Mouse (Mus musculus): ENCODE measurements around the gene Stk16.

Gene Stk16

DNA sequence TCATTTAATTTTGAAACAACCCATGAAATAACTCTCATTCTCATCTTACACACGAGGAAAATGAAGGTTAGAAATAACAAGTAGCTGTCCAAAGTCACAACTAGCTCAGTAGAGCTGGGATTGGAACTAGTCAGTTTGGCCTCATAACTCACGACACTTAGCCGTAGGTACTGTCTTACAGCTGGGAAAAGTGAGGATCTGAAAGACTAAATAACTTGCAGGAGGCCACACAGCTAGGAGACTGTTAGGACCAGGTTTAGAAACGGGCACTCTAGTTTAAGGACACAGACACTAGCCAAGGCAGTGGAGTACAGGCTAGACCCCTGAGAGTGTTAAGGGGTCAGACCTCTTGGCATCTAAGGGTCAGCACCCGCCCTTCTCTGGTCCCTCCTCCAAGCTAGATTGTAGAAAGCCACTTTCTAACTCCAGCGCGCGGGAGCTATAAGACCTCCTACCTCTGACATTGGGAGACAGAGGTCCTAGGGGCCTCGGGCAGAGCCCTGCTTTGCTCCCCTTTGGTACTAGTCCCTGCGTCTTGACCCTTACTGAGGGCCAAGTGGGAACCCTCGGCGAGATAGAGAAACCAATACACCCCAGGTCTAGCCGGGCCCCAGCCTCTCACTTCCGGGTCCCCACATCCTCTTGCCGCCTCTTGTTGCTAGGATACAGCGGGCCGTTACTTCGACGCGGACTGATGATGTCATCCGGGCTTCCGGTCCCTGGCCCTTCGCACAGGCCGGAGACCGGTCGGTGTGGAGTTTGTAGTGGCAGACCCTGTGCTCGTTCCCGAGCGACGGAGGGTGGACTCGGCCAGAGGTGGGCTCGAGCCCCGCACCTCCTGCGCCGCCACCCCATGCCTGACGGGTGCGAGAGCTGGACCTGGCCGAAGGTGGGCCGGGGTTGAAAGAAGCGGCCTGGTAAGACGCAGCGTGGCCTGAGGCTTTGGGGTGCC, at the start of gene Stk16, which contains the start of gene Glb1l:
Gene Stk16 (plus strand): TSS at position 703 of the 952 bp plus-strand sequence.
Gene Glb1l (minus strand): TSS at position 678 of the 952 bp plus-strand sequence.
- peak; percentile 96 for DNase-seq (ENCODE audit: low read depth)

DNA sequence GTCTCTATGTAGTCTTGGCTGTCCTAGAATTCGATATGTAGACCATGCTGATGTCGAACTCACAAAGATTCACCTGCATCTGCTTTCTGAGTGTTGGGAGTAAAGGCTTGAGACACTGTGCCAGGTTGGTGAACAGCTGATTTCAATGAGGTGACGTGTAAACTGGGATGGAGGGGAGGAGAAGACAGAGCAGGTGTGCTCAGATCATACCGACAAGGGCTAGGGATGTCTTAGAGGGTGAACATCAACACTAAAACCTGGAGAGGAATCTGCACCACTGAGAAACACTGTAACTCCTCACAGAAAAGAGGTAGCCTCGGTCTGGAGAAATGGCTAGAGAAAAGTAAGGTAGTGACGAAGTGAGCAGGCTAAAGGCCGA, 42.6 kb upstream of the Stk16 start:
- no peak for DNase-seq (ENCODE audit: low read depth)

DNA sequence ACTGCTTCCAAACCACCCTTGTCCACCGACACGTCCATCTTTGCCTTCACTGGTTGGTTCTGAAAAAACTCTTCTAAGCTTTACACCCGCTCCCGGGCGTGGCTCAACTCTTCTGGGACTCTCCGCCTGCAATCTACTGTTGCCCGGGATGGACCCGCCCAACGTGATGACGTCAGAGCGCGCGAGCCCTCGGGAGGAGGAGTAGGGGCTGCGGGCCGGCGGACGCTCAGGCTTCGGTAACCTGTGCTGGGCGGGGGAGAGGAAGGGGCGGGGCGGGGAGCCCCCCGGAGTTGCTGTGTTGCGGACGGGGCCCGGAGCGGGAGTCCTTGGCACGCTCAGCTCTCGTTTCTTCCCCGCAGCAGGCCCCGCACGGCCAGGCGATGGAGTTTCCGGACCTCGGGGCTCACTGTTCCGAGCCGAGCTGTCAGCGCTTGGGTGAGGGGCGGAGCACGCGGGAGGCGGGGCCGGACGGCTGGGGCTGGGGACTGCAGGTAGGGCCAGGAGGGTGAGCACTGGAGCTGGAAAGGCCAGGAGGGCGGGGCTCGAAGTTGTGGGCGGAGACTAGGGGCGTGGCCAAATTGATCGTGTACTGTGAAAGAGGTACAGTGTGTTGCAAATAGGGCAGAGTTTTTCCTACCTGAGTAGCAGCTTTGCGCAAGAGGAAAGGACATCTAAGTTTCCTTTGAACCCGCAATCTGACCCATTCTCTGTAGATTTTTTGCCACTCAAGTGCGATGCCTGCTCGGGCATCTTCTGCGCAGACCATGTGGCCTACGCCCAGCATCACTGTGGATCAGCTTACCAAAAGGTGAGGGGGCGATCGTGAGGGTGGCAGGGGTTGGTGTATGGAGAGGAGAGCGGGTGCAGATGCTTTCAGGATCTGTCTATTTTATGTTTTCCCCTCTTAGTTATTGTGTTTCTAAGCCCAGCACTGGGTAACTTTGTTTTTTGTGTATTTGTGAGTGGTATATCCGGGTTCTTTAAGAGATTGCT, 41.9 kb upstream of the Stk16 start, which contains the start of gene Zfand2b:
Gene Zfand2b (plus strand): TSS at position 175 of the 993 bp plus-strand sequence.
- DNase-seq (ENCODE audit: low read depth) = peak; percentile 97

DNA sequence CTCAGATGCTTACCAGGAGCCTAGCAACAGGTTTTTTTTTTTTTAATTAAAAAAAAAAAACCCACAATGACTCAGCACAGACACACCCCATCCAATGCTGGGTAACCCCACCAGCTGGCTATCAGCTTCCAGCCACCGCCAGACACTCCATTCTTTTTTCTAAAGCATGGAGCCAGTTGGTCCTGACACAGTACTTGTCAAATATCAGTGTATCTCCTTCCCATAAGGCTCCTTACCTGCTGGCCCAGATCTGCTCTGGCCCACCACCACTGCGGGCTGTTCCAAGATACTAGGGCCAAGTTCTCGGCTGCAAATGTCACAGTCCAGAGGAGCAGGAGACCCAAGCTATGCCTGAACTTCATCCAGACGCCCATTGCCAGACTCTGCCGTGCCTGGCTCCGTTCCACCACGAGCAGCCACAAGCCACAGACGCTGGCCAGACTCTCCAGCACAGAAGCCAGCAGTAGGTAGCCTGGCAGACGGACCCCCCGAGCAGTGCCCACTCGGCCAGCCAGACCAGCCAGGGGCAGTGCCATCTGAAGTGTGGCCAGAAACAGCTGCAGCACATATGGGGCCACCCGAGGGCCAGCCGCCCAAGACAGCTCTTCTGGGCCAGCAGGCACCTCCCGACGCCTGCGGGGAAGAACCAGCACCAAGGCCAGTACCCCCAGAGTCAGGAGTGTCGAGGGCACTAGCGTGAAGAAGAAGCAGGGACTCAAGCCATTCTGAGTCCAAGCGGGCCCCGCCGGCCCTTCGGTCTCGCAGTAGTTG, 31.1 kb upstream of the Stk16 start:
- peak; percentile 69 for DNase-seq (ENCODE audit: low read depth)

DNA sequence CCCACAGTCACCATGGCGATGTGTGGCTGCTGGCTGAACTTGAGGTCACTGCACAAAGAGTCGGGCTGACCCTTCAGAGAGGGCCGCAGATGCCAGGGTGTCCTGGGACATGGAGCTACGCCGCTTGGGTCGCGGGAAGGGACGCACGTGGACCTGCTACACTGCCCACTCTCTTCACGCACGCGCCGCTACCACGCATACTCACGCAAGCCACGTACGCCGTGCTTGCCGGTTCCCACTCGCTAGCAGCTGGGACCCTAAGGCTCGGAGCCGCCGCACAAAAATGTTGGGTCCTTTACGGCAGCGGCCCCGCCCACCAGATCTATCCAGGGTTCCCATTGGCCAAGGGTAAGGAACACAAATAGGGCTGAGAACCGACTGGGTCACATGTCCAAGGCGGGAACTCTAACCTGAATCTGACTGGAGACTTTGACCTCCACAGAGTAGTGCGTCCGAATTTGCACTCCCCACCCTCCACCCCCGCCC, 30.5 kb upstream of the Stk16 start, which contains the start of gene Abcb6:
Gene Abcb6 (minus strand): TSS at position 288 of the 486 bp plus-strand sequence.
- peak; percentile 95 for DNase-seq (ENCODE audit: low read depth)

DNA sequence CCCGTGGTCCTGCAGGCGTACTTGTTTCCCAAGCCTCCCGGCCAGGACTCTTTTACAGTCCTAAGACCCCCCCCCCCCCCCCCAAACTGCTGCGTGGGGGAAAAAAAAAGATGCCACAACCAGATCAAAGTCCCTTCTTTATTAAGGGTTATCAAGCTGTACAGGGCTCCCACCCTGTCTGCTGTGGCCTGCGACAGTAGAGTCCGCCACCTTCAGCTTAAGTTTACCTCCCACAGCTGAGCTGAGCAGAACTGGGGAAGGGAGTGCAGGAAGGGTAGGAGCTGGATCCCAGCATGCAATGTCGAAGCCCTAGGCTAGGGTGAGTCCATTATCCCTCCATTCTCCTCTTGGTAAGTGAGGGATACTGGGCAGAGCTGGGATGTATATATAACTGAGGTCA, 29.9 kb upstream of the Stk16 start:
- no peak for DNase-seq (ENCODE audit: low read depth)

DNA sequence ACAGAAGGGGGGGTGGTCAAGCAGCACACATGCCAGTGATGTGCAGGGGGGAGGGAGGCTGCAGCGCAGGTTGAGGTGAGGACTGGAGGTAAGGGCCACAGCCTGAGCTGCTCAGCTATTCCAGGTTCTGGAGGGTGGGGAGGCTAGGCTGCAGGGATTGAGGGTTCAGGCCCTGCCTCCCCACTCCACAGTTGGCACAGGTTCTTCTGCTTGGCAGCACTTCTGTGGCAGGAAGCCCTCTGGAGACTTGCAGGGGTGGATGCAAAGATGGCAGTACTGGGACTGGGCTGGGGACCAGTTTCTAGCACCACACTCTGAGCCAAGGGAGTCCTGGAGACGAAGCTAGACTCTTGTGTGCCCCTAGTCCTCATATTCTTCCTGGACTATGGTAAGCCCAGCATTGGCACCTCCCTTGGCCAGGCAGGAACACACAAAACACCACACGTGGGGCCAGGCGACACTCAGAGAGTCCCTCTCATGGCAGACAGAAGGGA, 29.2 kb upstream of the Stk16 start:
- no peak for DNase-seq (ENCODE audit: low read depth)

DNA sequence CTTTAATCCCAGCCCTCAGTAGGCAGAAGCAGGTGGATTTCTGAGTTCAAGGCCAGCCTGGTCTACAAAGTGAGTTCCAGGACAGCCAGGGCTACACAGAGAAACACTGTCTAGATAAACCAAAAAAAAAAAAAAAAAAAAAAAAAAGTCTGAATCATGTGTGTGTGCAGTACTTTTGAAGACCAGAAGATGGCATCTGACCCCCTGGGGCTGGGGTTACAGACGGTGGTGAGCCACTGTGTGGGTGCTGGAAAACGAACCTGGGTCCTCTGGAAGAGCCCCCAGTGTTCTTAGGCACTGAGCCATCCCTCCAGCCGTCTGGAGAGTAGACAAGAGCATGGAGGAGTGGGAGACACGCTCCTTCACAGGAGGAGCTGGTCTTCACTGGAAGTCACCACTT, 28.5 kb upstream of the Stk16 start:
- no peak for DNase-seq (ENCODE audit: low read depth)

DNA sequence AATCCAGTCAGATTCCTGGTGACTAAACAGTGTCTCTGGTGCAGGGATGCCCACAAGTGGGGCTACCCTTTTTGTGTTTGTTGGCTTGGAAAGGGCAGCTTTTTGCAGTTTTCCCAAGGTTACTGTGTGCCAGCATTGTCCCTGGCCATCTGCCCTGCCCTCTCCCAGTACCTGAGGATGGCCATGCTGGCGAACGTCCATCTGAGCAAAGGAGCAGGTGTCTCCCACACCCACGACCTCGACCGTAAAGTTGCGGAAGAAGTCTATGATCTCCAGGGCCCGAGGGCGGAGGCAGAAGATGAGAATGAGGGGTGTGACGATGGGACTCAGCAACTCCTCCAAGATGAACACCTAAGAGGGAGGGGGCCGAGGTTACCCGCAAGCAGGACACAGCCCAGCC, 25.1 kb upstream of the Stk16 start:
- DNase-seq (ENCODE audit: low read depth) = no peak

DNA sequence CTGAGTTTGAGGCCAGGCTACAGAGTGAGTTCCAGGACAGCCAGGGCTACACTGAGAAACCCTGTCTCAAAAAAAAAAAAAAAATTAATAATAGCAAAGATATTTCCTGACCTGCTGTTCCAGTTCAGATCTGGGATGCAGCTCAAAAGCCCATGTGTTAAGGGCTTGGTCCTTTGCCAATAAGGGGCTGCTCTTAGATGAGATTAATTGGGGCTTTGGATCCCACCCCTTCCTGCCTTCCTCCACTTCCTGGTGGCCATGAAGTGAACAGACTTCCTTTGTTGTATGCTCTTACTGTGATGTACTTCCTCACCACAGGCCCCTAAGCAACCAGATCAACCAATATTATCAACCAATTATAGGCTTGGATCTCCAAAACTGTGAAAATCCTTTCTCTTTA, 23.5 kb upstream of the Stk16 start:
- DNase-seq (ENCODE audit: low read depth) = no peak

DNA sequence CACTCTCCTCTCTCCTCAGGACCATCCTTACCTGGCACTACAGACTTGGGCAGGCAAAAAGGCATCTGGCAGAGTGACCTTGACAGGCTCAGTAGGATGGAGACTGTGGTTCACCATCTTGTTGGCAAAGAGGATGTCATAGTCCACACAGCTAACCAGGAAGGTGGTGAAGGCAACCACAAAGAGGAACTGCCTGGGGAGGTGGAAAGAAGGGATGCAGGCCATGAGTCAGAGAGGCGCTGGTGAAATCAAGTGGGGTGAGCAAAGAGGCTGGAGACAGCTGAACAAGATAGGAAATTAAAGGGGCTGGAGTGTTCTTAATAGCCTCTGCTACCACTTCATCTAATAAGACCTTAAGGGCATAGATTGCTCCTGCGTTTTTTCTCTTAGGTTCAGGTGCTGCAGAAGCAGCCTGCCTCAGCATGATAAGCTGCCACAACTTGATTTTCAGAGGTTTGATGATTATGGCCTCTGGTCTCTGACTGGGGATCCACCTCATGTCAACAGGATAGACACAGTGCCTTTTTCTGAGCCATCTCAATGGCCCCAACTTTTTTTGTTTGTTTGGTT, 22.6 kb upstream of the Stk16 start:
- DNase-seq (ENCODE audit: low read depth) = no peak

DNA sequence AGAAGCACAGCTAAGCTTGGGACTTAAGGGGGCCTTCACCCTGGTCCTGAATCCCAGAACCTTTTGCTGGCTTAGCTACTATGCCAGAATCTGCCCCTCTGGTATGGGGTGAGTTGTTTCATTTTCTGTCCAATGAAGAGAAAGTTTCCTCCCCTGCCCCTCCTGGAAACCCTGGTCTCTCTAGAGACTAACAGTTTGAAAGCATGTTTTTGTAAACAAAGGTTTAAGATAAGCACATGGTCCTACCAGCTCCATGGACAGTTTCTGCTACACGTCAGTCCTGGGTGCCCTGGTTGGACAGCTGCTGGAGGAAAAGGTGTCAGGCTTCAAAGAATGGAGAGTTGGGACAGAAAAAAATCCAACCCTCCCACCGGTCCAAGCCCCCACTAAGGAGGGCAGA, 20.1 kb upstream of the Stk16 start:
- peak; percentile 43 for DNase-seq (ENCODE audit: low read depth)

DNA sequence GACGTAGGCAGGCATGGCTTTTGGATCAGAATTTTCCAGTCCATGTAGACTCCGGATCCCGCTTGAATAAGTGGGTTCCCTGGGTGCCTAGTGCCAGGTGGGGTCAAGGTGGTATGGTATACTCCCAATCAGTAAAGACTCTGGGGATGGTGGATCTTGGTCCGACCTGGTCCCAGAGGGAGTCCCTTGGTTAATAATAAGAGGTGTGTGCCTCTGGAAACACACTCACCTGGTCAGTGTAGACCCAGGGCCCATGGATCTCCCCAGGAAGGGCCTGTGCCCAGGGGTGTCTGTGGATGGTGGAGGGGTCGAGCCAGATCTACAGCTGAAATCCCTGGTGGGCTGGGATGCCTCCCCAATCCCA, 19.4 kb upstream of the Stk16 start:
- DNase-seq (ENCODE audit: low read depth) = no peak

DNA sequence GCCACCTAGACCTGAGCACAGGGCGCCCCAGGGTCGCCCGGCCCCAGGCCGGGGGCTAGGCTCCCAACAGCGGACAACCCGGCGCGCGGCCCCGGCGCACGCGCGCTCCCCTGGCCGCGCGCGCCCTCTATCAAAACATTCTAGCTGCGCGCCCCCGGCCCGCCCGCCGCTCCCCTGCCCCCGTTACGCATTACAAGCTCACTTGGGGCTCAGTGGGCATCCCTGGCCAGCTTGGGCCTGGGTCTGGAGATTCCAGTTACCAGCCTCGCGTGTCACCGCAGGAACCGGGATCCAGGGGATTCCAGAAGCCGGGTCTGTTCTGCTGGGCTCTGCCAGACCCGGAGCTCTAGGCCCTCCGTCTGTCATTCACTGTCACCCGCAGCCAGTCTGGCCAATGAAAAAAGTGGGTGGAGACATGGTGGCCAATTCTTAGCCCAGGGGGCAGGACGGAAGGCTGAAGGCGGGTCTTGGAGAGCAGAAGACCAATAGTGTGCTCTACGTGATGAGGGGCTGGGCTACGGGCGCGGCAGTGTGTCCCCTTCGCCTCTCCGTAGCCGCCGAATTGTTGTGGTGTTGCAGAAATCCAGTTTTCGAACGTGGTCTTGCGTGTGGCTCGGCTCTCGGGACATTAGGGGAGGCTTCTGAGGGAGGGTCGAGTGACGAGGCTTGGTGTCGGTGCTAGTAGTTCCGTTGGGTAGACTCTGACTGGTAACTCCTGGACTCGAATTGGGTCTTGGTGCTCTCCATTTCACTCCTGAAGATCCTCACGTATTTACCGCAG, 18.8 kb upstream of the Stk16 start, which contains the start of the genes Ankzf1 and Atg9a:
Gene Ankzf1 (plus strand): TSS at position 530 of the 781 bp plus-strand sequence.
Gene Atg9a (minus strand): TSS at position 575 of the 781 bp plus-strand sequence.
- DNase-seq (ENCODE audit: low read depth) = peak; percentile 98

DNA sequence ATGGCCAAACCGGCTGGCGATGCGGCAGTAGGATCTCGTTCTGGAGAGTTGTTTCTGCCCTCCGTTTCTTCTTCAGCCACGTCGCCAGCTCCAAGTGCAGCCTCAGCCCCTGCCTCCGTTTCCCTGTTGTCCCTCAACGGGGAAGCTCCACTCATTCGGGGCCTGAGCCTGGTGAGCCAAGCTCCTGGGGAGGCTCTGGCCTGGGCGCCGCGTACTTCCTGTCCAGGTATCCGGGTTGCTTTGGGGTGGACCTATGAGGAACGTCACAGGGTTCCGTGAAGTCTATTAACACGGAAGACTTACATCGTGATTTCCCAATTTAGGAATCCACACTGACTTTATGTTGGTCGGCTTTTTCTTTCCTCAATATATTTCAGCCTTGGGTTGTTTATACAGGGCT, 18.2 kb upstream of the Stk16 start:
- DNase-seq (ENCODE audit: low read depth) = no peak

DNA sequence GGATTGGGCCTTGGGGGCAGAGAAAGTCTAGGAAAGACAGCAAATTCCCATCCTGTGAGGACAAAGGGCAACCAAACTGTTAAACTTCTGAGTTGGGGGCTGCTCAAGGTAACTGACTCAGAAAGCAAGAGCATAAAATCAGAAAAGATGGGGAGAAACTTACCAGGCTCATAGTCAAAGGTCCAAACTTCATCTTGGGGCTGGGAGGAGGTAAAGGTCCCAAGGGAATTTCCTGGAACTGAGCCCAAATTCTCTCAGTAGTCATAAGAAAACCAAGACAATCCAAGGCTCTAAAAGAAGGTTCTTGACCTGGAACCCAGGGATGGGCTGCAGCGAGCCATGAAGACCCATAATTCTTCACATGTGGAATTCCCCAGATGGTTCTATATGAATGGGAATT, 9.4 kb upstream of the Stk16 start:
- DNase-seq (ENCODE audit: low read depth) = no peak

DNA sequence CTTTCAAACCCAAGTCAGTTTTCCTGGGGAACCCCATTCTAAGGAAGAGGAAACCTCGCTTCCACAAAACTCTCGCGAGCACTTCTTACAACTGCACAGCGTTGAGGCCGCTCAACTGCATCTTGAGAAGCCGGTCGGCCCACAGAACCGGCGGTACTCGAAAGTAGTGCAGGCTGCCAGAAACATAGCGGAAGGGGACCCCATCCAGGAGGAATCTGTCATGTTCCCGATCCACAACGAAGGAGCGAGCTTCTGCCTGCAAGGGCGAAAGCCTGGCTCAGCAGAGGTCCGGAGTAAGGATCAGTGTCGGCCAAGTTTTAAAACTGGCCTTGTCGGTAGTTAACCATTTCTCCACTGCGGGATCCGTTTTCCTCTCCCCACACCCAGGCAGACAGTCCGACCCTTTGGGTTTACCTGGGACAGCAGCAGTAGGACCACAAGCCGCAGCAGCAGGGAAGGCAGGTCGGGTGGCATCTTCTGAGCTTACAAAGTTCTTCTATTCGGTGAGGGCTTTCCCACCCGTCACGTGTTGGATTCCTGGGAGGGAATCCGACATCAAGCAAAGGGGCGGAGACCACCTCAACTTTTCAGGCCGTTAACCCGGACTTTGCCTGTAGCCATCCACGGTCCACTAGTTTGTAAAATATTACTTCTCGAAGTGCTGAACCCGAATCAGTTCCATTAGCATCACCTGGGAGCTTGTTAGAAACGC, 1.5 kb upstream of the Stk16 start:
- no peak for DNase-seq (ENCODE audit: low read depth)

DNA sequence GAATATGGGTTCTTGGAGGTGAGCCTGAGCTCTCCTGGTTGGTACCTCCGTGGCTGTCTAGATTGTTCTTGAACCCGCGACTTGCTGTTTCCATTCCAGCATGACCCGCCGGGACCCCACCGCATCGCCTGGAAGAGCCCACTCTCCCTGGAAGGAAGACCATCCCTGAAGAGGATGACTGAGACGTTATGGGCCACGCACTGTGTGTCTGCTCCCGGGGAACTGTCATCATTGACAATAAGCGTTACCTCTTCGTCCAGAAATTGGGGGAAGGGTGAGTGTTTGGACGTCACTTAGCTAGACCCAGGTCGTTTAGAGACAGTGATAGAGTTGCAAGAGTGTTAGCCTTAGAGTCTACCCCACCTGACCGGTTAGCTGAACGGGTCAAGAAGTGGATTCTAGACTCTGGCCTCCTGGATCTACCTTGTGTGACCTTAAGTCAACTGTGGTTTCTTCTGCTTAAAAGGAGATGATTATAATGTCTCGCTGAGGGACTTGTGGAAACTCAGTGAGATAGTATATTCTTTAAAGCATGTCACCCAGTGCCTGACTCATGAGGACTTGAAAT, 587 bp downstream of the Stk16 start:
- no peak for DNase-seq (ENCODE audit: low read depth)

DNA sequence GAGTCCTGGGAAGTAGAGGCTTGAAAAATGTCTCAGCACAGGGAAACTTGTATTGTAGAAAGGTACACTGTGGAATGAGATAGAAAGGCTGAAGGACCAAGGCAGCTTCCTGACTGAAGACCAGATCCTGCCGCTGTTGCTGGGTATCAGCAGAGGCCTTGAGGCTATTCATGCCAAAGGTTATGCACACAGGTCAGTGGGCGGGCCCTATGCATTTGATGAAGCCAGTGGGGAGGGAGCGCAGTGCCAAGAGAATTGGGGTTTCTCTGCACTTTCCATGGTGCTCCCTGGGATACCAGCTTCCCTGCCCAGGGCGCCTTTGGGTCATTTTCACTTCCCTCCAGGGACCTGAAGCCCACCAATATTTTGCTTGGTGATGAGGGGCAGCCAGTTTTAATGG, 1.9 kb downstream of the Stk16 start:
- no peak for DNase-seq (ENCODE audit: low read depth)
